Mouse (Mus musculus): ENCODE data around the gene Apol9b. TPM values are rescaled to one million over a fixed set of nuclear protein-coding genes. Genes with fewer than 3 reads are reported as not detected.
"Not testable (repeated sequence)": the region's sequence is repeated elsewhere in the genome, so short reads cannot be mapped to it uniquely, and the experiment has no call there.

Apol9b gene
- total and polyA plus RNA-seq, 3 experiments = not detected

DNA sequence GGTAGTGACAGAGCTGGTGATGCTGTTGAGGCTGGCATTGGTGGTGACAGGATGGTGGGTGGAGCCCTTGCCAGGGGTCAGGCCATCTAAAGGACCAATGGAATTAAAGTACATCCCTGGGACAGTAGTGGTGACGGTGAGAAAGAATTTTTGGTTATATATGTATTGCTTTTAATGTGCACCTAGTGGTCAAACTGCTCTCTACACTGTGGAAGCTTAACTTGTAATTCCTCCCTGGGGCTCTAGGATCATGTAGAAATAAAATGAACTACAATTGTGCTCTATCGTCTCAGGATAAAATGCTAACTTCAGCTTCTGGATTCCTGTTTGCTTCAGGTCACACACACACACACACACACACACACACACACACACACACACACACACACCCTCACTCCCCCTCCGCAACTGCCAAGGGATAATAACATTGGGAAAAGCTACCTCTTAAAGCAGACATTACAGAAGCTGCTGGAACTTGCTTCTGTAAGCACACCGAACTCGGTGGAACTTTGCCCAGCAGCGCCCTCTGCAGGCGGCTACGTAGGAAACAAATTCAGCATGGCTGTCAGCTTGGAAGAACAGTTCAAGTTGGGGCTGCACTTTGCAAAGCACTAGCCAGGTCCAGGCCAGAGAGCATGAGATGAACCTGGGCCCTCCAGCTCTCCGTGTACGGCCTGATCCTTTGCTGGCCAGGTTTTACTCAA lies 4.5 kb upstream of the Apol9b start:
- dilution Hi-C loops (cut with MboI; ENCODE audit: extremely low pct_ligation_motif_present, extremely low pct_unique_long_range_greater_than_20kb, low sequenced_read_pairs); H3K27ac ChIP-seq (ENCODE audit: insufficient read depth, low read depth); H3K4me1 ChIP-seq (ENCODE audit: control insufficient read depth in 1 of 2, insufficient read depth in 2 of 2); H3K36me3 ChIP-seq (replicated peaks in 1 of 2; ENCODE audit: control insufficient read depth in 1 of 2, insufficient read depth in 1 of 2, low read length in 1 of 2); H3K27me3 ChIP-seq (replicated peaks); DNase-seq (ENCODE audit: extremely low read depth); H3K4me3 ChIP-seq (replicated peaks in 1 of 3; ENCODE audit: low read depth in 2 of 3, low read length in 2 of 3, poor library complexity in 1 of 3); H3K4me2 ChIP-seq (ENCODE audit: insufficient read depth, low read depth, poor library complexity, severe bottlenecking); in situ Hi-C loops (cut with MboI; ENCODE audit: low pct_ligation_motif_present, low pct_unique_long_range_greater_than_20kb, low sequenced_read_pairs); H3K79me2 ChIP-seq (replicated peaks; ENCODE audit: control insufficient read depth, extremely low read depth, insufficient read depth, poor library complexity, severe bottlenecking); H3K9me3 ChIP-seq (replicated peaks; ENCODE audit: low read length); H3K9ac ChIP-seq (ENCODE audit: insufficient read depth, low read depth): not testable (repeated sequence)

DNA sequence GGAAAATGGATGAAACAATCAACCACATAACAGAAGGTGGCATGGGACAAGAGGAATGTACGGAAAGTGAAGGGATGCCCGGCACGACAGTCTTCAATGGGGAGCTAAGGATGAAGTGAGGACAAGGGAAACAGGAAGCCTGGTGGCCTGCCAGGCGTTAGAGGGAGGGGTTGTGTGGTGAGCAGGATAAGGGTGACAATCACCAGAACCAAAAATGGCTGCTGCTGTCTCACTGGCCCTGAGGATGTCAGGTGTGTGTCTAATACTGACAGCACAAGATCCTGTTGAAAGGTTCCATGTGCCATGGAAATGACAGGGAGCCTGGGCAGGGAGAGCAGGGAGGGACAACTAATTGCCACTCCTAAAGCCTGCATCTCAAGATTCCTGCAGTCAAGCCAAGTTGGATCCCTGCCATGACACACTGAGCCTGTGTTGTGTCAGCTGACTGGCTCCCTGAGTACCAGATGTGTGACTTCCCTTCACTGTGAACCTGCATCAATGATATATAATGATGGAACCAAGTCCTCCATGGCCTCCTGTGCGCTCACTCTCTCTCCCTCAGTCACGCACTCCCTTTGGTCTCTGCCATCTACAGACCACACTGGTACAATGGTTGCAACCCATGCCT lies 3.3 kb upstream of the Apol9b start:
- H3K4me2 ChIP-seq (ENCODE audit: insufficient read depth, low read depth, poor library complexity, severe bottlenecking); H3K79me2 ChIP-seq (replicated peaks; ENCODE audit: control insufficient read depth, extremely low read depth, insufficient read depth, poor library complexity, severe bottlenecking); H3K9me3 ChIP-seq (replicated peaks; ENCODE audit: low read length); H3K36me3 ChIP-seq (replicated peaks in 1 of 2; ENCODE audit: control insufficient read depth in 1 of 2, insufficient read depth in 1 of 2, low read length in 1 of 2); DNase-seq (ENCODE audit: extremely low read depth); H3K27ac ChIP-seq (ENCODE audit: insufficient read depth, low read depth); H3K4me3 ChIP-seq (replicated peaks in 1 of 3; ENCODE audit: low read depth in 2 of 3, low read length in 2 of 3, poor library complexity in 1 of 3); H3K9ac ChIP-seq (ENCODE audit: insufficient read depth, low read depth); dilution Hi-C loops (cut with MboI; ENCODE audit: extremely low pct_ligation_motif_present, extremely low pct_unique_long_range_greater_than_20kb, low sequenced_read_pairs); H3K4me1 ChIP-seq (ENCODE audit: control insufficient read depth in 1 of 2, insufficient read depth in 2 of 2); H3K27me3 ChIP-seq (replicated peaks): not testable (repeated sequence)
- in situ Hi-C loops (cut with MboI; ENCODE audit: low pct_ligation_motif_present, low pct_unique_long_range_greater_than_20kb, low sequenced_read_pairs) = loop anchor here (25.0 kb wide), 1 partner anchor 437 kb away; the partner anchor contains the start of gene Ift27

- H3K4me3 ChIP-seq (replicated peaks in 1 of 3; ENCODE audit: low read depth in 2 of 3, low read length in 2 of 3, poor library complexity in 1 of 3); H3K4me1 ChIP-seq (ENCODE audit: control insufficient read depth in 1 of 2, insufficient read depth in 2 of 2); dilution Hi-C loops (cut with MboI; ENCODE audit: extremely low pct_ligation_motif_present, extremely low pct_unique_long_range_greater_than_20kb, low sequenced_read_pairs); H3K36me3 ChIP-seq (replicated peaks in 1 of 2; ENCODE audit: control insufficient read depth in 1 of 2, insufficient read depth in 1 of 2, low read length in 1 of 2); H3K79me2 ChIP-seq (replicated peaks; ENCODE audit: control insufficient read depth, extremely low read depth, insufficient read depth, poor library complexity, severe bottlenecking); H3K27ac ChIP-seq (ENCODE audit: insufficient read depth, low read depth); H3K4me2 ChIP-seq (ENCODE audit: insufficient read depth, low read depth, poor library complexity, severe bottlenecking); H3K9ac ChIP-seq (ENCODE audit: insufficient read depth, low read depth); H3K9me3 ChIP-seq (replicated peaks; ENCODE audit: low read length); H3K27me3 ChIP-seq (replicated peaks): not testable (repeated sequence)
- TF ChIP-seq CTCF (conservative IDR thresholded peaks at IDR 0.05 in 1 of 2, IDR thresholded peaks at IDR 0.05 in 1 of 2; ENCODE audit: low read depth in 2 of 2, low read length in 2 of 2) = peak in 1 of 2 experiments; percentile 55; a peak in 2 of 4 replicates
- TF ChIP-seq SMC3 (IDR thresholded peaks at IDR 0.05; ENCODE audit: low read depth, low read length) = peak; percentile 45
- peak; percentile 26 for TF ChIP-seq RAD21 (IDR thresholded peaks at IDR 0.05; ENCODE audit: low read depth, low read length)
- DNase-seq (ENCODE audit: extremely low read depth) = peak; percentile 6
- in situ Hi-C loops (cut with MboI; ENCODE audit: low pct_ligation_motif_present, low pct_unique_long_range_greater_than_20kb, low sequenced_read_pairs) = loop anchor here (25.0 kb wide), 1 partner anchor 435 kb away; the partner anchor contains the start of gene Ift27
These were observed 1.7 kb upstream of the Apol9b start for GRCm38 (mm10) chr15:77727139-77727538.

DNA sequence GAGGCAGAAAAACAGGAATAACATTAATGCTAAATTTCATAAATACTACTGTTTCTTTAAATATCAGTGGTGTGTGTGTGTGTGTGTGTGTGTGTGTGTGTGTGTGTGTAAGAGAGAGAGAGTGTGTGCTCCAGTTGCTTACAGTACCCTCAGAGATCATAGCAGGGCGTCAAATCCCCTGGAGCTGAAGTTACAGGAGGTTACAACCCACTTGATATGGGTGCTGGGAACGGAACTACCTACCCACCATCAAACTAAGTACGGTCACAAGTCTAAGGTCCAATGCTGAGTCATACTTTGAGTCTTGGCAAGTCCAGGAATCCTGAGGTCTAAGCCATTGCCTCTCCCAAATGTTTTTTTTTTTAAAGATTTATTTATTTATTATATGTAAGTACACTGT lies 1.1 kb upstream of the Apol9b start:
- H3K9ac ChIP-seq (ENCODE audit: insufficient read depth, low read depth); H3K4me2 ChIP-seq (ENCODE audit: insufficient read depth, low read depth, poor library complexity, severe bottlenecking); H3K4me1 ChIP-seq (ENCODE audit: control insufficient read depth in 1 of 2, insufficient read depth in 2 of 2); H3K27me3 ChIP-seq (replicated peaks); H3K79me2 ChIP-seq (replicated peaks; ENCODE audit: control insufficient read depth, extremely low read depth, insufficient read depth, poor library complexity, severe bottlenecking); H3K27ac ChIP-seq (ENCODE audit: insufficient read depth, low read depth); H3K9me3 ChIP-seq (replicated peaks; ENCODE audit: low read length); H3K4me3 ChIP-seq (replicated peaks in 1 of 3; ENCODE audit: low read depth in 2 of 3, low read length in 2 of 3, poor library complexity in 1 of 3); dilution Hi-C loops (cut with MboI; ENCODE audit: extremely low pct_ligation_motif_present, extremely low pct_unique_long_range_greater_than_20kb, low sequenced_read_pairs); H3K36me3 ChIP-seq (replicated peaks in 1 of 2; ENCODE audit: control insufficient read depth in 1 of 2, insufficient read depth in 1 of 2, low read length in 1 of 2); DNase-seq (ENCODE audit: extremely low read depth): not testable (repeated sequence)
- in situ Hi-C loops (cut with MboI; ENCODE audit: low pct_ligation_motif_present, low pct_unique_long_range_greater_than_20kb, low sequenced_read_pairs) = loop anchor here (25.0 kb wide), 1 partner anchor 435 kb away; the partner anchor contains the start of gene Ift27
